Mouse (Mus musculus) neural tube, embryonic 14.5 days (tissue): ENCODE data around the gene Tas2r110. TPM values are rescaled to one million over a fixed set of nuclear protein-coding genes. Genes with fewer than 3 reads are reported as not detected.

Experiments
- ATAC-seq: fragments of 200-750 bp; cut with Nextera tagmentation; 2 replicates; pipeline ENCODE4 v1.8.0; 2017; ENCODE audit warnings: low read depth, mild to moderate bottlenecking, moderate TSS enrichment, moderate library complexity
- H3K27ac ChIP-seq: fragments of 300-500 bp; sonication (generic); 2 replicates; pipeline ENCODE4 v1.5.1; 2014; ENCODE audit warnings: low read depth, mild to moderate bottlenecking, control low read depth, low read length, moderate library complexity, mixed read lengths
- H3K27me3 ChIP-seq: fragments of 300-500 bp; sonication (generic); 2 replicates; pipeline ENCODE4 v1.6.1; 2014; ENCODE audit warnings: low read length; ENCODE audit not compliant: control insufficient read depth, insufficient read depth
- H3K36me3 ChIP-seq: fragments of 300-500 bp; sonication (generic); 2 replicates; pipeline ENCODE4 v1.6.1; 2014; ENCODE audit warnings: low read length, mixed read lengths; ENCODE audit not compliant: control insufficient read depth, insufficient read depth
- H3K4me1 ChIP-seq: fragments of 300-500 bp; sonication (generic); 2 replicates; pipeline ENCODE4 v1.6.1; 2014; ENCODE audit warnings: low read length; ENCODE audit not compliant: control insufficient read depth, insufficient read depth
- H3K4me2 ChIP-seq: fragments of 300-500 bp; sonication (generic); 2 replicates; pipeline ENCODE4 v1.6.1; 2014; ENCODE audit warnings: mild to moderate bottlenecking, low read depth, low read length, control low read depth
- H3K4me3 ChIP-seq: fragments of 300-500 bp; sonication (generic); 2 replicates; pipeline ENCODE4 v1.5.1; 2014; ENCODE audit warnings: low read depth, low read length, control low read depth, mixed read lengths
- H3K9ac ChIP-seq: fragments of 300-500 bp; sonication (generic); replicated peaks from 2 replicates; pipeline ENCODE4 v1.6.1; 2014; ENCODE audit warnings: low read depth, mild to moderate bottlenecking, control low read depth, low read length, mixed read lengths
- H3K9me3 ChIP-seq: fragments of 300-500 bp; sonication (generic); 2 replicates; pipeline ENCODE4 v1.6.1; 2016; ENCODE audit warnings: low read length; ENCODE audit not compliant: control insufficient read depth
- WGBS: fragments of 180-500 bp; shearing (Covaris S2); extraction: QIAGEN DNeasy Blood & Tissue Kit; methylation state at CpG from one replicate; pipeline ENCODE4 v1.1.7; 2014; 5-methylcytosine and 5-hydroxymethylcytosine counted together
- polyA plus RNA-seq: library from polyadenylated mRNA; unstranded; fragments of >200 nt; fragmentation: Nextera tagmentation; extraction: Ambion mirVana; gene quantifications from 2 replicates; pipeline ENCODE4 v1.2.1, GENCODE M21; 2014

Tas2r110 gene
- polyA plus RNA-seq, result not detected in 2 replicates

- Histone ChIP-seq H3K4me3 (no peak within 1 kb of the TSS), H3K9me3 (no peaks in the 10 kb centered on the region), H3K4me1 (no peaks in the 10 kb centered on the region), H3K9ac (no peak within 1 kb of the TSS), H3K27me3 (no peaks in the 10 kb centered on the region), H3K36me3 (no peaks in the 10 kb centered on the region), H3K4me2 (no peak within 1 kb of the TSS), H3K27ac (no peak within 1 kb of the TSS)
- ATAC-seq, result no peak
These were observed at the start of gene Tas2r110 for GRCm38 (mm10) chr6:132867708-132868107. TSS of gene Tas2r110 (plus strand) at chr6:132868008.

- 83% methylated on average over 1 of the region's 1 CpGs for WGBS
- Histone ChIP-seq H3K4me2 (no peak within 1 kb of the TSS), H3K27me3 (no peaks in the 10 kb centered on the region), H3K9ac (no peak within 1 kb of the TSS), H3K36me3 (no peaks in the 10 kb centered on the region), H3K27ac (no peak within 1 kb of the TSS), H3K9me3 (no peaks in the 10 kb centered on the region), H3K4me1 (no peaks in the 10 kb centered on the region), H3K4me3 (no peak within 1 kb of the TSS)
- no peak for ATAC-seq
These were observed 21.0 kb upstream of the Tas2r110 start, which contains the start of gene Tas2r123 for GRCm38 (mm10) chr6:132846842-132847241. TSS of gene Tas2r123 (plus strand) at chr6:132847142.

- WGBS, result 83% methylated on average over 1 of the region's 1 CpGs
- no peak for ATAC-seq
These were observed 12.7 kb upstream of the Tas2r110 start, which contains the start of gene Tas2r116 for GRCm38 (mm10) chr6:132855138-132855537. TSS of gene Tas2r116 (plus strand) at chr6:132855438.

GRCm38 (mm10) chr6:132892711-132893110, 24.9 kb downstream of the Tas2r110 start, which contains the start of gene Tas2r113:
TSS of gene Tas2r113 (plus strand) at chr6:132893011.
- no peak within 1 kb of the TSS for H3K9ac ChIP-seq
- H3K4me3 ChIP-seq, result no peak within 1 kb of the TSS
- no peak within 1 kb of the TSS for H3K27ac ChIP-seq
- no peaks in the 10 kb centered on the region for H3K4me1 ChIP-seq
- no peaks in the 10 kb centered on the region for H3K9me3 ChIP-seq
- WGBS, result 72% methylated on average over 1 of the region's 1 CpGs
- no peak within 1 kb of the TSS for H3K4me2 ChIP-seq
- H3K36me3 ChIP-seq, result no peaks in the 10 kb centered on the region
- no peaks in the 10 kb centered on the region for H3K27me3 ChIP-seq
- no peak for ATAC-seq

More at GRCm38 (mm10) chr6:132855138-132855537, 12.7 kb upstream of the Tas2r110 start, which contains the start of gene Tas2r116:
- Histone ChIP-seq H3K27me3 (no peaks in the 10 kb centered on the region), H3K4me1 (no peaks in the 10 kb centered on the region), H3K9ac (no peak within 1 kb of the TSS), H3K4me2 (no peak within 1 kb of the TSS), H3K27ac (no peak within 1 kb of the TSS), H3K36me3 (no peaks in the 10 kb centered on the region), H3K4me3 (no peak within 1 kb of the TSS), H3K9me3 (no peaks in the 10 kb centered on the region)

GRCm38 (mm10) chr6:132909351-132909750, 41.5 kb downstream of the Tas2r110 start, which contains the start of gene Tas2r125:
TSS of gene Tas2r125 (plus strand) at chr6:132909651.
- H3K9me3 ChIP-seq, result no peaks in the 10 kb centered on the region
- H3K4me3 ChIP-seq, result no peak within 1 kb of the TSS
- no peak within 1 kb of the TSS for H3K4me2 ChIP-seq
- no peaks in the 10 kb centered on the region for H3K36me3 ChIP-seq
- ATAC-seq, result no peak
- no peaks in the 10 kb centered on the region for H3K4me1 ChIP-seq
- 82% methylated on average over 3 of the region's 3 CpGs for WGBS
- H3K9ac ChIP-seq, result no peak within 1 kb of the TSS
- H3K27ac ChIP-seq, result no peak within 1 kb of the TSS
- H3K27me3 ChIP-seq, result no peaks in the 10 kb centered on the region

Other genes with a start within 250 kb of the Tas2r110 start
- not detected in 2 replicates for gene A630073D07Rik, start 216.5 kb upstream of the Tas2r110 start, polyA plus RNA-seq
- not detected in 2 replicates for gene Tas2r120, start 211.1 kb upstream of the Tas2r110 start, polyA plus RNA-seq
- gene Tas2r121, start 167.0 kb upstream of the Tas2r110 start, polyA plus RNA-seq, result not detected in 2 replicates
- gene Tas2r122, start 156.1 kb upstream of the Tas2r110 start, polyA plus RNA-seq, result not detected in 2 replicates
- not detected in 2 replicates for gene Tas2r115, start 130.0 kb upstream of the Tas2r110 start, polyA plus RNA-seq
- gene Tas2r124, start 113.3 kb upstream of the Tas2r110 start, polyA plus RNA-seq, result not detected in 2 replicates
- gene Tas2r102, start 105.9 kb upstream of the Tas2r110 start, polyA plus RNA-seq, result not detected in 2 replicates
- gene Tas2r136, start 89.8 kb upstream of the Tas2r110 start, polyA plus RNA-seq, result not detected in 2 replicates
- not detected in 2 replicates for gene Tas2r117, start 65.2 kb upstream of the Tas2r110 start, polyA plus RNA-seq
- not detected in 2 replicates for gene Tas2r123, start 20.9 kb upstream of the Tas2r110 start, polyA plus RNA-seq
- gene Tas2r116, start 12.6 kb upstream of the Tas2r110 start, polyA plus RNA-seq, result not detected in 2 replicates
- not detected in 2 replicates for gene Tas2r113, start 25.0 kb downstream of the Tas2r110 start, polyA plus RNA-seq
- 0.29 and 0.30 TPM in 2 replicates for gene Tas2r125, start 41.6 kb downstream of the Tas2r110 start, polyA plus RNA-seq
- not detected in 2 replicates for gene Tas2r129, start 83.1 kb downstream of the Tas2r110 start, polyA plus RNA-seq
- not detected in 2 replicates for gene Tas2r131, start 89.9 kb downstream of the Tas2r110 start, polyA plus RNA-seq
- not detected in 2 replicates for gene Tas2r109, start 113.0 kb downstream of the Tas2r110 start, polyA plus RNA-seq
- not detected in 2 replicates for gene Tas2r103, start 169.1 kb downstream of the Tas2r110 start, polyA plus RNA-seq
- gene Tas2r140, start 187.8 kb downstream of the Tas2r110 start, polyA plus RNA-seq, result not detected in 2 replicates
- gene Smim10l1, start 236.9 kb downstream of the Tas2r110 start, polyA plus RNA-seq, result 121 and 124 TPM in 2 replicates